Mouse (Mus musculus): ENCODE measurements around the gene Rangrf. TPM values are rescaled to one million over a fixed set of nuclear protein-coding genes. Genes with fewer than 3 reads are reported as not detected.
"Not testable (repeated sequence)": the region's sequence is repeated elsewhere in the genome, so short reads cannot be mapped to it uniquely, and the experiment has no call there.

Gene Rangrf
- polyA plus RNA-seq, 1 experiment from 2014 or later, result 31.6 TPM

DNA sequence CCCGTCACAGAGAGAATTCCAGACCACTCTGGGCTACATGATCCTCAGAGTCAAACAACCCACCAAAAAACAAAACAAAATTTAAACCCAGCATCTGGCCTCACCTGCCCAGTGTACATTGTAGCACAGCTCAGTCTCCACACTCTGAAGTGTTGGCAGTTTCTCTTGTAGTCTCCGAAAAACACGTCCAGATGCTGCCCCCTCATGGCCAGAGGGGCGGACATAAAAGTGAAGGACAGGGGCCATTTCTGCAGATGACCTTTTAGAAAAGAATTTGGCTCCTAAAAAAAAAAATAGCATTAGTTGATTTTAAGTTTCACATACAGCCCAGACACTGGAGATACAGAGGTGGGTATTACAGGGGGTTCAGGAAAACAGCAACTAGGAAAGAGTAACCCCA, 28.6 kb upstream of the Rangrf start:
- 73% methylated on average over 4 of the region's 4 CpGs for WGBS
- Histone ChIP-seq H3K9me3 (no peaks in the 10 kb centered on the region), H3K27me3 (no peaks in the 10 kb centered on the region), H3K4me1 (replicated peaks) (peaks cover 9% of the 10 kb centered on the region), H3K27ac (no peak overlapping the region), H3K9ac (replicated peaks) (no peak overlapping the region), H3K36me3 (peaks cover 45% of the 10 kb centered on the region), H3K4me3 (replicated peaks) (no peak overlapping the region), H3K4me2 (replicated peaks) (no peak overlapping the region)
- ATAC-seq, result no peak

DNA sequence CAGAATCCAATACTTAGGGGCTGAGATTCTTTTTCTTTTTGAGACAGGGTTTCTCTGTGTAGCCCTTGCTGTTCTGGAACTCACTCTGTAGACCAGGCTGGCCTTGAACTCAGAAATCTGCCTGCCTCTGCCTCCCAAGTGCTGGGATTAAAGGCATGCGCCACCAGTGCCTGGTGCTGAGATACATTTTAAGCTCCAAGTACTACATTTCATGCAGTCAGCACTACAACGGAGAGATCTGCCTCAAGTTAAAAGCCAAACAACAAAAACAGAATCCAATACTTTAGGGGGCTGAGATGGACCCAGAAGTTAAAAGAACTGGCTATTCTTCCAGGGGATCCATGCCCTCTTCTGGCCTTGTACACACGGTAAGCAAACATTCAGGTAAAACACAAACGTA, 27.8 kb upstream of the Rangrf start:
- not testable (repeated sequence) for H3K4me2 ChIP-seq (replicated peaks); H3K27me3 ChIP-seq; H3K27ac ChIP-seq; H3K9ac ChIP-seq (replicated peaks); ATAC-seq; H3K4me1 ChIP-seq (replicated peaks); H3K9me3 ChIP-seq; H3K4me3 ChIP-seq (replicated peaks)
- WGBS, result 97% methylated on average over 4 of the region's 4 CpGs
- peaks cover 53% of the 10 kb centered on the region for H3K36me3 ChIP-seq

DNA sequence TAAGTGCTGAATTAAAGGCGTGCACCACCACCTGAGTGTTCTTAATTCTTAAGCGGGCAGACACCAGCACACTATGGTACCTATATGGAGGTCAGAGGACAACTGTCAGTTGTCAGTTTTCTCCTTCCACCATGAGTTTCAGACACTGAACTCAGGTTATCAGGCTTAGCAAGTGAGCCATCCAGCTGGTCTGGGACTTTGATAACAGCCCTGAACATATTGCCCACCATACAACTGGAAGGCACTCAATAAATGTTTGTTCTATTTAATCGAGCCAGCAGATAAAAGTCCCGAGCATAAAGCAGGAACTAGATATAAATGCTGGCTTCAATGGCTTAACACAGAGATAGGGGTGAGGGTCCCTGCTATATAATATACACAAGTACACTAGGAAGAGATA, 22.1 kb upstream of the Rangrf start:
- Histone ChIP-seq H3K4me2 (replicated peaks) (no peak overlapping the region), H3K36me3 (peaks cover 94% of the 10 kb centered on the region), H3K9ac (replicated peaks) (no peak overlapping the region), H3K4me3 (replicated peaks) (no peak overlapping the region), H3K4me1 (replicated peaks) (no peaks in the 10 kb centered on the region), H3K9me3 (no peaks in the 10 kb centered on the region), H3K27me3 (no peaks in the 10 kb centered on the region), H3K27ac (no peak overlapping the region)
- ATAC-seq, result no peak
- WGBS, result 95% methylated on average over 4 of the region's 4 CpGs

DNA sequence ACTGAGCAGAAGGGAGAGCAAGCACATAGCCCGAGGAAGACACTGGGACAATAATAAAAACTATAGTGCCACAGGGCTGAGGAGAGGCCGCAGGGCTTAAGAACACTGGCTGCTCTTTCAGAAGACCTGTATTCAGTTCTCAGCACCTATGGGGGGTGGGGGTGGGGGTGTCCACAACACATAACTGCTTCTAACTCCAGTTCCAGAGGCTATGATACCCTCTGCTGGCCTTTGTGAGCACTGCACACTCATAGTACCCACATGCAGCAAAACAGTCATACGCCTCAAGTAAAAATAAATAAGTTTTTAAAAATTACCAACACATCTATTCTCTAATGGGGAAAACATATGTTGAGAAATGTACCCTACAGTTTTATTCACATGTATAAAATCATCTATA, 19.4 kb upstream of the Rangrf start:
- no peak for ATAC-seq
- Histone ChIP-seq H3K9ac (replicated peaks) (no peak overlapping the region), H3K27ac (no peak overlapping the region), H3K4me3 (replicated peaks) (no peak overlapping the region), H3K27me3 (no peaks in the 10 kb centered on the region), H3K4me2 (replicated peaks) (no peak overlapping the region), H3K36me3 (peaks cover 93% of the 10 kb centered on the region), H3K9me3 (no peaks in the 10 kb centered on the region), H3K4me1 (replicated peaks) (no peaks in the 10 kb centered on the region)
- WGBS, result 98% methylated on average over 3 of the region's 3 CpGs

DNA sequence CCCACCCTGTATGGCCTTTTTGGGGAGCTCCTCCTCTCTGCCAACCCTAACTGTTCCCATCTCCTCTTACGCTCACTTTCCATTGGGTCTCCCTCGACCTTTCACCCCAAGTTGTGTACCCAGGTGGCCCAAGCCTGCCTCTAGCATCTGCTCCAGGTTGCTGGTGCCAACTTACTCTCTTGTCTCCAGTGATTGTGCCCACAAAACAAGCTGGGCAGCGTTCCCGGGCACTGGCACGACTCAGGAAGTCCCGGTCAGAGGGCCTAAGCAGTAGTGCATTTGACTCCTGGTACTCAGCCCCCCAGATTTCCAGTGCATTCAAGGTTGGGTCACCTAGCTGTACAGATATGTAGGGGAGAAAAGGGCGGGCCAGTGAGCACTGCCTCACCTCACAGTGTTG, 18.1 kb upstream of the Rangrf start:
- Histone ChIP-seq H3K9me3 (no peaks in the 10 kb centered on the region), H3K36me3 (peaks cover 93% of the 10 kb centered on the region), H3K9ac (replicated peaks) (no peak overlapping the region), H3K4me3 (replicated peaks) (no peak overlapping the region), H3K27me3 (no peaks in the 10 kb centered on the region), H3K4me1 (replicated peaks) (no peaks in the 10 kb centered on the region), H3K27ac (no peak overlapping the region), H3K4me2 (replicated peaks) (no peak overlapping the region)
- 90% methylated on average over 7 of the region's 7 CpGs for WGBS
- no peak for ATAC-seq

DNA sequence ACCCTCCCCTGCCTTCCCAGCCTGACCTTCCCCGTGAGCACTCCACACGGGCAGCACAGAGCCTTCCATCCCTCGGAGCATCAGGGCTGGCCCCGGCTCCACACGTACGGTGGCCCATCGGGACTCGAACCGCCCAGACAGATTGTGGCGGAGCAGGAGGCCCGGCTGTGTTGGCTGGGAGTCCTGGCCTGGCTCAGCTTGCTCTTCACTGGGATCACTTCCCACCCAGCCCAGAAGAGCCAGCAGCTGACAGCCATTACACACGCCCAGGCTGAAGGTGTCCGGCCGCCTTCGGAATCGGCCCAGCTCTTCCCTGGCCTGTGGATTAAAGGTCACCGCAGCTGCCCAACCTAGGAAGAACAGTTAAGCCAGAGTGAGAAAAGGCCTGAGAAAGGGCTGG, 13.4 kb upstream of the Rangrf start:
- no peaks in the 10 kb centered on the region for H3K9me3 ChIP-seq
- H3K27ac ChIP-seq, result no peak overlapping the region
- H3K9ac ChIP-seq (replicated peaks), result no peak overlapping the region
- no peaks in the 10 kb centered on the region for H3K27me3 ChIP-seq
- H3K36me3 ChIP-seq, result peaks cover 70% of the 10 kb centered on the region
- WGBS, result 96% methylated on average over 17 of the region's 17 CpGs
- no peak overlapping the region for H3K4me3 ChIP-seq (replicated peaks)
- no peak for ATAC-seq
- no peaks in the 10 kb centered on the region for H3K4me1 ChIP-seq (replicated peaks)
- H3K4me2 ChIP-seq (replicated peaks), result no peak overlapping the region

DNA sequence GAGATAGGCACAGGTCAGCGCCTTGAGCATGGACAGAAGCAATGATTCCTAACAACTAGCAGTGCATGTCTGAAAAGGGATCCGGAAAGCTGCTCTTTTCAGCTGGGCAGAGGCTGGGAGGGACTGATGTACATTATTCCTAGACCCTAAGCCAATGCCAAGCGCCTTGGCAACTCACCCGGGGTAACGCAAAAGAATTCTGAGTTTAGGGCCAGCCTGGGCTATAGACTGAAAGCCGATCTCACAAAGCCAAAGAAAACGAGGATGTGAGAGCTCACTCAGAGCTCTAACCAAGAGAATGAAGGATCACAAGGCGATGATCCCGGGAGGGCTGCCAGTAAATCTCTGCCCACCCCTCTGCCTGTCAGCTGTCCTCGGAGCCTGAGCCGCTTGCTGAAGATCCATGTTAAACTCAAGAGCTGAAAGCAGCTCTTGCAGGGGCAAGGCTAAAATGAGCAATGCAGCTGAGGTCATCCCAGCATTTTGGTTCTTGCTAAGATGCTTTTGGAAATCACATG, 12.4 kb upstream of the Rangrf start:
- Histone ChIP-seq H3K9ac (replicated peaks) (no peak overlapping the region), H3K27me3 (no peaks in the 10 kb centered on the region), H3K4me3 (replicated peaks) (no peak overlapping the region), H3K4me1 (replicated peaks) (no peaks in the 10 kb centered on the region), H3K27ac (no peak overlapping the region), H3K4me2 (replicated peaks) (no peak overlapping the region), H3K9me3 (no peaks in the 10 kb centered on the region), H3K36me3 (peaks cover 61% of the 10 kb centered on the region)
- no peak for ATAC-seq
- WGBS, result 86% methylated on average over 11 of the region's 11 CpGs

DNA sequence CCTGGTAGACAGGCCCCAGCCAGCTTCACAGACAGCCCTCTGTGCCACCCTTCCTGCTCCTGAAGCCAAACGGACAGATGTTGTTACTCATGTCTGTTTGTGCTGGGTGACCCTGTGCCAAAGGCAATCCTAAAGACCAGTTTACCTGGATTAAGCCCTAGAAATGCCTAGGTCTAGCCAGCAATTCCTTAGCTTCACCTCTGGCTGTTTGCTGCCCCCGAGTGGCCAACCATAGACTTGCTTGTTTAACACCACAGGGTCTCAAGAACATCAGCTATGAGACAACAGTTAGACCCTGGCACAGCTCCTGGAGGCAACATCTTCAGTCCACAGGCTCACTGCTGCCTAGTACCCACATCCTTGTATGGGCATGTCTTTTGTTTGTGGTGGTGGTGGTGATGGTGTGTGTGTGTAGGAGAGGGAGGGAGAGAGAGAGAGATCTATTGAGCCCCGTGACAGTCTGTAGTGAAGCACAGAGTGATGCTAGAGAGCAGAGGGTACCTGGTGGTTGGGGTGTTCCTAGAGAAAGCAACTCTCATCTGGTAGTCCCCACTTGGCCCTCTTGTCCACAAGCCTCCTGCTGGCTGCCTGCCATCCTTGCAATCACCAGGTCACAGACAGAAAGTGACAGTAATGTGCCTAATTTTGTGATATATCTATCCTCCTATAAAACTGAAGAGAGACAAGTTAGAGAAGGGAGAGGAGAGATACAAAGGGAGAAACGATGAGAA, 7.8 kb upstream of the Rangrf start:
- no peak overlapping the region for H3K27ac ChIP-seq
- H3K27me3 ChIP-seq, result no peaks in the 10 kb centered on the region
- H3K4me3 ChIP-seq (replicated peaks), result no peak overlapping the region
- H3K4me2 ChIP-seq (replicated peaks), result no peak overlapping the region
- 0 out of 2 replicates have a peak, but pooled peaks have one; percentile 50 for ATAC-seq
- no peaks in the 10 kb centered on the region for H3K9me3 ChIP-seq
- 35% methylated on average over 4 of the region's 4 CpGs for whole genome bisulfite sequencing
- H3K4me1 ChIP-seq (replicated peaks), result no peaks in the 10 kb centered on the region
- H3K36me3 ChIP-seq, result peaks cover 16% of the 10 kb centered on the region
- H3K9ac ChIP-seq (replicated peaks), result no peak overlapping the region

DNA sequence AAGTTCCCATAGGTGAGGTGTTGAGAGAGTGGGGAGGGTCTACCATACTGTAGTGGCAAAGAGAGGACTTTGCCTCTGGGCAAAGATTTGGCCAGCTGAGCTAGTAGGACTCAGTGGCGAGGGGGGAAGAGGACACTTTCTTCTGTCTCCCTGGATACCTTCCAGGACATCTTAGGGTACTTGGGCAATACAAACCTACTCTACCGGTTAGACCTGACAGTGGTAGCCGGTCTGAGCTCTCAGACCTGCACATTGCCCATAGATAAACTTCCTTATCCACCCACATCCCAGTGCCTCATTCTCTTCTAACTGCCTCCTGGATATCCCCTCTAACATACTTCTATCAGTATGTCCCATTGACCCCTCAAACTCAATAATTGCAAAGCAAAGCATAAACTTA, 5.9 kb upstream of the Rangrf start:
- Histone ChIP-seq H3K9ac (replicated peaks) (no peak overlapping the region), H3K27ac (no peak overlapping the region), H3K36me3 (peaks cover 3% of the 10 kb centered on the region), H3K27me3 (no peaks in the 10 kb centered on the region), H3K4me2 (replicated peaks) (no peak overlapping the region), H3K4me3 (replicated peaks) (no peak overlapping the region), H3K9me3 (no peaks in the 10 kb centered on the region), H3K4me1 (replicated peaks) (no peaks in the 10 kb centered on the region)
- WGBS, result 80% methylated on average over 3 of the region's 3 CpGs
- ATAC-seq, result no peak

DNA sequence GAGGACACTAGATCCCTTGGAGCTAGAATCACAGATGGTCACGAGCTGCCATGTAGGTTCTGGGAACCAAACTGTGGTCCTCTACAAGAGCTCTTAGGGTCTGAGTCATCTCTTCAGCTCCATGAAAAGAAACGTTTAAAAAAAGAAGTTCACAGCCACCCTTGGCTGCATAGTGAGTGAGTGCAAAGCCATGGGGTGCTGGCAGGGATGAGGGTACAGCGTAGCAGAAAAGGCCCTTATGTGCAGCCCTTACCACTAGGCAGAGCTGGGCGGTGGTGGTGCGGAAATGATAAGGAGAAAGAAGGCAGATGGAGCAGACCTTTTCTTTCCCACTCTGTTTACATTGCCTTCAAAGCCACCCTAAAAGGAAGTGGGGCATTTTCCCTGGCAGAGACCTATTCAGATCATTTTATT, 4.3 kb upstream of the Rangrf start:
- Histone ChIP-seq H3K4me3 (replicated peaks) (no peak overlapping the region), H3K4me1 (replicated peaks) (no peaks in the 10 kb centered on the region), H3K27me3 (0 out of 2 replicates have a peak, but pooled peaks cover 5% of the 10 kb centered on the region), H3K36me3 (no peaks in the 10 kb centered on the region), H3K9me3 (no peaks in the 10 kb centered on the region), H3K9ac (replicated peaks) (no peak overlapping the region), H3K27ac (no peak overlapping the region), H3K4me2 (replicated peaks) (no peak overlapping the region)
- no peak for ATAC-seq
- 62% methylated on average over 5 of the region's 5 CpGs for WGBS

DNA sequence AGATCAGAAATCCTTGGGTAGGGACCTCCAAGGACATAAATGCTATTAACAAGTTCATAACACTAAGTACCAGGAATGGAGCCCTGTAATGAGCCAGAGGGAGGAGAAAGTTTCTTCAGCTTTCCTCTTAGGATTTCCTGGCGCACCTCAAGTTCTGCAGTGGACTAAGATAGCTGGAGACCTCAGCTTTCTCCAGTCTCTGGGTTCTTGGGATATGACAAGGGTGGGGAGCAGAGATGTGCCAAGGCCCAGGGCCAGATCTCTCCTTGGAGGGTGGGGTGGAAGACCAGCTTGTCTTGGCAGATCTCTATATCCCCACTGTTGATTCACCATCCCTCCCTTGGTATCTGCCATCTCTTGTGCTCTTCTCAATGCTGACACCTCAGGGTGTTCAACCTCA, 616 bp upstream of the Rangrf start:
- no peak for ATAC-seq
- 87% methylated on average over 1 of the region's 1 CpGs for WGBS
- Histone ChIP-seq H3K27me3 (0 out of 2 replicates have a peak, but pooled peaks cover 5% of the 10 kb centered on the region), H3K4me3 (replicated peaks) (no peak overlapping the region), H3K9me3 (no peaks in the 10 kb centered on the region), H3K4me2 (replicated peaks) (no peak overlapping the region), H3K9ac (replicated peaks) (no peak overlapping the region), H3K4me1 (replicated peaks) (peaks cover 12% of the 10 kb centered on the region), H3K27ac (no peak overlapping the region), H3K36me3 (no peaks in the 10 kb centered on the region)

DNA sequence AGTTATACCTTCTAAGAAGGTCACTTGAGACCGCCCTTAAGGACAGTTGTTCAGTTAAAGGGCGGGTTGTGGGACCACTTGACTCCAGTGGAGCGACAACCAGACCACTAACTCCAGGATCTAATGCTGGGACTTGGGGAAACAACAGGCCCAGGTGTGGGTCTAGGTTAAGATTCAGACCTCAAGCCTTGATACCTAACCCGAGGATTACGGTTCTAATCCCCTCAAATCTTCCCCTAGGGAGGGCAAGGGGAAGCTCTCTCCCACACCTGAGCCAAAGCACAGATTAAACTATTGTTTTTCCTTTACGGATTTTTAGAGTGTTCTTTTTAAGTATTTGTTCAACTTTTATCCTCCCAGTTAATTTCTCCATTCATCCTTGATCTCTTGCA, 930 bp downstream of the Rangrf start:
- Histone ChIP-seq H3K36me3 (no peaks in the 10 kb centered on the region), H3K4me1 (replicated peaks) (peaks cover 12% of the 10 kb centered on the region), H3K4me3 (replicated peaks) (peak overlapping the region; percentile 45), H3K9me3 (no peaks in the 10 kb centered on the region), H3K27ac (no peak overlapping the region), H3K27me3 (peaks cover 10% of the 10 kb centered on the region; the same call in 1 of the 2 replicates), H3K4me2 (replicated peaks) (peak overlapping the region; percentile 66), H3K9ac (replicated peaks) (peak overlapping the region; percentile 36; the same call in 1 of the 2 replicates)
- 25% methylated on average over 6 of the region's 6 CpGs for WGBS
- no peak for ATAC-seq
